Mouse (Mus musculus): ENCODE measurements around the gene Dapl1.

DNA sequence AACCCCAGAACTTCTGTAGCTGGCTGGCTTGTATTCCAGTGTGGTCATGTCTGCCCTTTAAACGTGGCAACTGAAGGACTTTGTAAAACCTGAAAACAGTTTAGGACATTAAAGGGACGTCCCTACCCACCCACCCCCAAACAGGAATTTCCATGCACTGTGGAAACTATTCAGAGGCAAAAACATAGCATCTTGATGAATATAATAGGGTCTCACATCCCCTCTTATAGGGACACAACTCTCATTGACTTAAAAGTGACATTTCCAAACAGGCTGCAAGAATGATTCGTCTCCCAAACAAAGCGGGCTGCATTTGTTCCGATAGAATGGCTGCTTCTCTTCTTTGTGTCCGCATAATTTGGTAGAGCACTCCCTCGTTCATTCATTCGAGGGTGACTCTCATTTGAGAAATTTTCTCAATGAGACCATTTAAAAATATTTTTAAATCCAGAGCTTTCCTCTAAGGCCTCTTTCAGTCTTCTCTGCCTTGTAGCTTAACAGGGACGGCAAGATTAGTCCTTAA is 59.2 kb downstream of the Dapl1 start:
- TF ChIP-seq CTCF (IDR thresholded peaks at IDR 0.05; ENCODE audit: low read depth, low read length) (no peak), POLR2AphosphoS5 (IDR thresholded peaks at IDR 0.05; ENCODE audit: insufficient replicate concordance, low read depth, low read length) (no peak)

Data from G1E (cell line).